Mouse (Mus musculus): ENCODE data around the gene Skiv2l.

Skiv2l gene

DNA sequence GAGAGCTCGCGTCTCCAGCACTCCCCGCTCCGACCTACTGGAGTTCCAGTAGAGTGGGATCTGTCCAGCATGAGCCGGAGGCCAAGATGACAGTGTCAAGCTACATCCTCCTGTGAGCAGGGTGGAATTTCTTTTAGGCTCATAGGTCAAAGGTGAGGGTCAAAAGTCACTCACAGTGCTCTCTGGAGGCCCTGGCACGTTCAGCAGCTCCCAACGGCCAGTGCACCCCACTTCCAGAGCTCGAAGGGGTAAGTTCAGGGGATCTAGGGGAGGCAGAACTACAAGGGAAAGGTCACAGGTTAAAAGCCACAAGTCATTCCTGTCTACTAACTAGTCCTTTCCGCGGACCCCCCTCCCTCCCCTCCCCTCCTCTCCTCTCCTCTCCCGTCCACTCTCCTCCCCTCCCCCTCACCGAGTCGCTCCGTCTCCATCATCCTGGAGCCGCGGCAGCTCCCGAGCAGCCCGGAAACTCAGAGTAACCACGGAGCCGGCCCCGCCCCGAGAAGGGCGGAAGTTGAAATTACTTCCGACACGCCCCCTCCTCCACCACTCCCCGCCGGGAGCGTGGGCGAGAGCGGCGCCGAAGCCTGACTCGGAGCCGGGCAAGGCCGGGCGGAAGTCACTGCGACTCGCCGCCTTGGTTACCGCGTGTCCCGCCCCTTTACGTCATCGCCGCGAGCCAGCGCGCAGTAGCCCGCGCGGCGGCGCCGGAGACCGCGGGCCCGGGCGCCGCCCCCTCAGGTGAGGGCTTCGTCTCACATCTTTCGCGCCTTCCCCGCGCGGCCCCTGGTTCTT lies at the start of gene Skiv2l, which contains the start of gene Nelfe:
Skiv2l (minus strand) TSS at position 489 of the 795 bp plus-strand sequence.
Nelfe (plus strand) TSS at position 670 of the 795 bp plus-strand sequence.
- DNase-seq = peak; percentile 96 to 99

GRCm38 (mm10) chr17:34899053-34899889 lies 49.3 kb upstream of the Skiv2l start:
- peak; percentile 28 to 33 for DNase-seq

GRCm38 (mm10) chr17:34898706-34899052 lies 48.7 kb upstream of the Skiv2l start:
- no peak for DNase-seq

- DNase-seq = peak; percentile 76 to 84
Observed at GRCm38 (mm10) chr17:34898160-34898586, 48.2 kb upstream of the Skiv2l start, which contains the start of the genes C2 and Ehmt2. Gene C2, minus strand, starts transcription at chr17:34898265. Gene Ehmt2, plus strand, starts transcription at chr17:34898469.

GRCm38 (mm10) chr17:34897373-34898159 lies 47.6 kb upstream of the Skiv2l start:
- DNase-seq = peak; percentile 35 to 49

DNA sequence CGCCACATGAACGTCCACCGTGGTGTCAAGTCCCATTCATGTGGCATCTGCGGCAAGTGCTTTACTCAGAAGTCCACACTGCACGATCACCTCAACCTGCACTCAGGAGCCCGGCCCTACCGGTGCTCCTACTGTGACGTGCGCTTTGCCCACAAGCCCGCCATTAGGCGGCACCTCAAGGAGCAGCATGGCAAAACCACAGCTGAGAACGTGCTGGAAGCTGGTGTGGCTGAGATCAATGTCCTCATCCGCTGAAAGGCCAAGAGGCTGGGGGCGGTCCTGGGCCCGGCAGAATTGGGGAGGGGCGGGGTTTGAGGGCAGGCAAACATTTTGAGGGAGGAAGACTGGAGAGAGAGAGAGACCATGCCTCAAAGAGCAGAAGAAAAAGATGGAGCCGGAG lies 46.4 kb upstream of the Skiv2l start:
- DNase-seq = no peak

DNA sequence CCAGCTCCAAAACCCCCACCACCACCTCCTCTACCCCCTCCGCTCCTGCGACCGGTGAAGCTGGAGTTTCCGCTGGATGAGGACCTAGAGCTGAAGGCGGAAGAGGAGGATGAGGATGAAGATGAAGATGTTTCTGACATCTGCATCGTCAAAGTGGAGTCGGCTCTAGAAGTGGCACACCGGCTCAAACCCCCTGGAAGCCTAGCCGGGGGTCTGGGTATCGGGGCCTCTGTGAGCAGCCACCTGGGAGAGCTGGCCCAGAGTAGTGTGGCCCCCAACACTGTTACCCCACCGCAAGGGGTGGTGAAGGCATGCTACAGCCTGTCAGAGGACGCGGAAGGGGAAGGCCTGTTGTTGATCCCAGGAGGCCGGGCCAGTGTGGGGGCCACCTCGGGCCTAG lies 45.7 kb upstream of the Skiv2l start:
- DNase-seq = no peak

DNA sequence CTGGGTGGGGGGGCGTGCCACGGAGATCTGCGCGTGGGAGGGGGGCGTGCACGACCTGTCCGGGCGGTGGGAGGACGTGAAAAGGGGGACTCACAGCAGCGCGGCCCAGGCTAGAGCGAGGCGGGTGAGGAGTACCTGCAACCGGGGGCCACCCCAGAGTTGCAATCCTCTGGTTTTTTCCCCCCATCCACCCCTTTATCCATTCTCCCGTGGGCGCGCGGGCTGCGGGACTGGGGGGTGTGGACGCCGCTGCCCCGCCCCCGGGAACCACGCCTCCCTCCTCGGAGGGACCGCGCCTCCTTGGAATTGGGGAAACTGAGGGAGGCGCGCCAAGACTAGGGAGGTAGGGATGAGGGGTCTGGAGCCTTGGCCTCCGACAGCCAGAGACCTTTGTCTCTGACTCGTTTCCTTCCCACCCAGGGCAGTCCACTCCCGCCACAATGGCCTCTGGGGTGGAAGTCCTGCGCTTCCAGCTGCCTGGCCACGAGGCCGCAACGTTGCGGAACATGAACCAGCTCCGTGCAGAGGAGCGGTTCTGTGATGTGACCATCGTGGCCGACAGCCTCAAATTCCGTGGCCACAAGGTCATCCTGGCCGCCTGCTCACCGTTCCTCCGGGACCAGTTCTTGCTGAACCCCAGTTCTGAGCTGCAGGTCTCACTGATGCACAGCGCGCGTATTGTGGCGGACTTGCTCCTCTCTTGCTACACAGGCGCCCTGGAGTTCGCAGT lies 45.0 kb upstream of the Skiv2l start:
- peak; percentile 40 to 57 for DNase-seq

DNA sequence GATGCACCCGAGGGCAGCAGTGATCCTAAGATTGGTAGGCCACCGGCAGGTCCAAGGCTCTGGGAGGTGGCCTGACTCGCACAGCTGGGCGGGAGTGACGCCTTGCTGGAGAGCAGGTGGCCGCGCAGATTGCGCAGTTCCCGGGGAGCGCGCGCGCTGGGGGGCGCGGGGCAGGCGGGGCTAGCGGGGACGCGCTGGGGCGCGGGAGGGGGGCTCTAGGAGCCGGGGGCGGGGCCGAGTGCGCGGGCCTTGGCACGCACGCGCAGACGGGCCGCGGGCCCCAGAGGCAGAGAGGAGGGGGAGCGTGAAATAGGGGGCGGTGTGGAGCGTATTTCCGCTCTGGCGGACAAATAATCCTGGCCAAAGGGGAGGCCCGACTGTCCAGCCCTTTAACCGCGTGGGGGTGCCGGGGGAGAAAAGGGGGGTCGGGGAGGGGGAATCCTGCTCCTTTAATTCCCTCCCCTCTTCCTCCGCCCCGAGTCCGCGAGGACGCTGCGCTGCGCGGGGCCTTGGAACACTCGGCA lies 44.1 kb upstream of the Skiv2l start:
- peak; percentile 90 to 94 for DNase-seq

DNA sequence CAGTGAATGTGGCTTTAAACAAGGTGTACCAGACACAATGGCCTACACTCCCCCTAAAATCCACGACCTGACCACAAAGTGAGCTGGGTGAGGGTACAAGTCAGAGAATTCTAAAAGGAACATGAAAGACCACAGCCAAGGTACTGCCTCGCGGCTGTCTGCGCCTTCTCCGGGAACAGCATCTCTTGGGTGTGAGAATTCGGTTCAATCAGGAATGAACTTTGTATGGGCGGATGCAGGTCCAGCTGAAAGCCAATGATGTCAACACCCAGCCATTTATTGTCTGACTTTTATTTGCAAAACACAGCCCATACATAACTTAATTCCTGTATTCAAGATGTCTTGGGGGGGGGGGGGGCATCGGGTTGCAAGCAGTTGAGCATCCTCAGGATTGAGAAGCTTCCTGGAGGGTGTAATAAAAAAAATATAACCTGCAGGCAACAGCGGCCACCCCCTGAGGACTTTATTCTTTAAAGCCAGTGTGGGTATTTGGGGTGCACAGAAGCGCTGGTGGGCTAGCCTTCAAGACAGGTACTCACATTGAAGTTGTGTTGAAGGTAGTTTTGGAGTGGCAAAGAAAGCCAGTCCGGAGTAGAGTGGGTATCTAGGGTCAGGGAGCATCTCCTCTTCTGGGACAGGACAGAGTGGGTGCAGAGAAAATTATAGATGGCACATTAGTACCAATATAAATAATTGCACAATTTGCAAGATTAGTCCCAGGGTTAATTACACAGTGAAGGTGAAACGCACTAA lies 43.2 kb upstream of the Skiv2l start:
- DNase-seq = no peak

DNA sequence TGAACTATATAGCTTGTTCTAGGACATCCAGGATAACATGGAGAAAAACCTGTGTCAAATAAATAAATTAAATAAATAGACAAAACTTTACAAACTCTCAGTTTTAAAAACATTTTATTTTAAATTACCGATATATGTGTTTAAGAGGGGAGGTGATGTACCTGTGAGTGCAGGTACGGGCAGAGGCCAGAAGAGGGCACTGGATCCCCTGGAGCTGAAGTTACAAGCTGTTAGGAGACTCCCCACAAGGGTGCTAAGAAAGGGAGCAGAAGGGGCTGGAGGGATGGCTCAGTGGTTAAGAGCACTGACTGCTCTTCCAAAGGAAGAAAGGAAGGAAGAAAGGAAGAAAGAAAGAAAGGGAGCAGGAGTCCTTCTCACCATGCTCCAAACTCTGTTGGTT lies 41.4 kb upstream of the Skiv2l start:
- DNase-seq = no peak

DNA sequence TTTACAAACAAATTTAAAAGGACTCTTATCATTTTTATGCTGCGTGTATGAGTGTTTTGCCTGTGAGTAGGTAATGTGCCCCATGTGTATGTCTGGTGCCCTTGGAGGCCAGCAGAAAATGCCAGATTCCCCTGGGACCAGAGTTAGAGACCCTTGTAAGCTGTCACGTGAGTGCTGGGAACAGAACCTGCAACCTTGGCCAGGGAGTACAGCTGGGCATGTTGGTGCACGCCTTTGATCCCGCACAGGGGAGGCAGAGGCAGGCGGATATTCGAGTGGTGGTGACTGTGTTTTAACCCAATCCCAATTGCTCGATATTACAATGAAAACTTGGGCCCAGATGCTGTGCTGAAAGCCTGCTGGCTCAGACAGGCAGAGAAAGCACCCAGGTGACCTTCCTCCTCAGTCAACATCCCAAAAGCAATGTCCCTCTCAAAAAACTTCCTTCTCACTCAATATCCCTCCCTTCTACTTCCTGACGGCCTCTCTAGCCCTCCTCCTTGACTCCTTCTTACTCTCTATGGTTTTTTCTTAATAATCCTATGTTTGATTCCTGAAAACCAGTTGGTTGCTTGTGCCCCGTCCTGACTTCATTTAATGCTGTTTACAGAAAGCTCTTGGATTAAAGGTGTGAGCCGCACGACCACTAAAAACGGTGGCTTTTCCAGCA lies 40.2 kb upstream of the Skiv2l start:
- no peak for DNase-seq

GRCm38 (mm10) chr17:34887942-34888341 lies 37.9 kb upstream of the Skiv2l start:
- no peak for DNase-seq

DNA sequence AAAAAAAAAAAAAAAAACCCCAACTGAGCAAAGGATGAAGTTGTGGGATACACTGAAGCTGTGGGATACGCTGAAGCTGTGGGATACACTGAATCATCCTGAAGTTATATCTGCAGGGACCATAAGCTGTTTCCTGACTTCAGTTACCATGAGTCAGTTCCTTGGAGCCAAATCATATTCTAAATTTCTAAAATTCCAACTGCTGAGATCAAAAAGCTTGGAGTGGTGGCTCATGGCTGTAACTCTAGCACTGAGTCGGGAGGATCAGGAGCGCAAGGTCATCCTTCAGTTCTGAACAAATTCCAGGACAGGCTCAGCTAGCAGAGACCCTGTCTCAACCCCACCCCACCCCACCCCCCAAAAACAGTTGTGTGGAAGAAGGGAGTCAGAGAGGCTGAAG lies 35.6 kb upstream of the Skiv2l start:
- DNase-seq = no peak

DNA sequence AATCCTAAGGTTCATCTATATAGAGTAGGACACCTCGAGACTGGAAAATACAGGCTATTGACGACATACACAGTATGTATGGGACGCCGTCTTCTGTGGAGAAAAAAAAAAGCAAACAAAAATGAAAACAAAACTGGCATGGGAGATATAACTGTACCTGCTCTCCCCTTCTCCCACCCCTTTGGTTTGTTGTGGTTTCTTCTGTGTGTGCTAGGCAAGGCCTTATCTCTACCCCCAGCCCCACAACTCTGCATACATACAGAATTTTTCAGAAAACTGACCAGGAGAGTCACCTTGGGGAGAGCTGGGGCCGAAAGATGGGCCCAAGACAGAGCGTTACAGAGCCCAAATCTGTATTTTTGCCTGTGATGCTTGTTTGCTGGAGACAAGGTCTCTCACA lies 34.7 kb upstream of the Skiv2l start:
- no peak for DNase-seq

GRCm38 (mm10) chr17:34883332-34883731 lies 33.3 kb upstream of the Skiv2l start:
- DNase-seq = no peak

GRCm38 (mm10) chr17:34881683-34882310 lies 31.8 kb upstream of the Skiv2l start, which contains the start of gene Gm20547:
Gene Gm20547, minus strand, starts transcription at chr17:34882042.
- DNase-seq = no peak

GRCm38 (mm10) chr17:34881166-34881565 lies 31.2 kb upstream of the Skiv2l start:
- DNase-seq = no peak

- DNase-seq = no peak
Observed at GRCm38 (mm10) chr17:34879336-34879879, 29.4 kb upstream of the Skiv2l start, which contains the start of gene Zbtb12. Gene Zbtb12, plus strand, starts transcription at chr17:34879483.

DNA sequence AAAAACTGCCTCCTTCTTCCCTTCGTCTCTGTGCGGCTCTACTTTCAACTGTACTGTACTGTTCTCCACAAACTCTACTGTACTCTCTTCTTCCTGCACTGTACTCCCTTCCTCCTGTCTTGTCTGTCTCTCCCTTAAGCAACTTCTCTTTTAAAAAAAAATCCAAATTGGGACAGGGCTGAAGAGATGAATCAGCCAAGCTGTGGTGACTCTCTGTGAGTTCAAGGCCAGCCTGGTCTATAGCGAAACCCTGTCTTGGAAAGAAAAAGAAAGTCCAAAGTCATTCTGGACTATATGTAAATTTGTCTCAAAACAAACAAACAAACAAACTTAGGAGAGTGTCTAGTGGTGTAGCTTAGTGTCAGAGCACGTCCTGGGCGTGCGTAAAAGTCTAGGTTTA lies 24.3 kb upstream of the Skiv2l start:
- no peak for DNase-seq

All from cerebellum, postnatal 36 days (tissue).